Mouse (Mus musculus): ENCODE results near the gene Rab42. TPM values are rescaled to one million over a fixed set of nuclear protein-coding genes. Genes with fewer than 3 reads are reported as not detected.

Rab42 gene
- polyA plus RNA-seq, 2 experiments from 2014 or later, result not detected

DNA sequence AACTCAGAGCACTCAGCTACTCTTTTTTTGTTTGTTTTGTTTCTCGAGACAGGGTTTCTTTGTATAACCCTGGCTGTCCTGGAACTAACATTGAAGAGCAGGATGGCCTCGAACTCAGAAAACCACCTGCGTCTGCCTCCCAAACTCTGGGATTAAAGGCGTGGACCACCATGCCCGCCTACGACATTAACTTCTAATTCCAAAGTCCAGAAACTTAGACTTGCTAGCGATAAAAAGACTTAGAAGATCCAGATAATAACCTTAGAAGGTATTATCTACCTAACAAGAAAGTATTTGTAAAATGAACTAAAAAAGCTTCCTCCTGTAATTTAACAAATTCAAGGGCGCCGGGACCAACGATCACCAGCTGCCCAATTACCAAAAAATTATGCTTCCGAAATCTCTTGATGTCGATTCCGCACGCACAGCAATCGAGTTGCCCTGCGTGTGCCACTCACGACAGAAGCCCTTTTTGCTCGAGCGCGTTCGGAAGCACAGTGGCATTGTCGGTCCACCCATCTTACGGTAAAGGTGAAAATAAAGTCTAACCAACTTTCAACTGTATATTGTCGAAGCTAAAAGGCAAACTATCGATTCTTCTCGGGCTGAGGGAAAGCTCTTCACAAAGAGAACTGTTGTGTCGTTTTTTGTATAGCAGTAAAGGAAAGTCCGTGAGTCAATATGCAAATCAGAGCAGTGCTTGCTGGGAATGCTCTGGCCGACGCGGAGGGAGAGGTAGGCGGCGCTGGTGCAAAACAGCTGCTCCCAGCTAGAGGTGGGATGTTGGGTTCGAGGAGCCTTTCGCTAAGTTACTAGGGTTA is 33.2 kb downstream of the Rab42 start:
- peak; percentile 67 for ATAC-seq

DNA sequence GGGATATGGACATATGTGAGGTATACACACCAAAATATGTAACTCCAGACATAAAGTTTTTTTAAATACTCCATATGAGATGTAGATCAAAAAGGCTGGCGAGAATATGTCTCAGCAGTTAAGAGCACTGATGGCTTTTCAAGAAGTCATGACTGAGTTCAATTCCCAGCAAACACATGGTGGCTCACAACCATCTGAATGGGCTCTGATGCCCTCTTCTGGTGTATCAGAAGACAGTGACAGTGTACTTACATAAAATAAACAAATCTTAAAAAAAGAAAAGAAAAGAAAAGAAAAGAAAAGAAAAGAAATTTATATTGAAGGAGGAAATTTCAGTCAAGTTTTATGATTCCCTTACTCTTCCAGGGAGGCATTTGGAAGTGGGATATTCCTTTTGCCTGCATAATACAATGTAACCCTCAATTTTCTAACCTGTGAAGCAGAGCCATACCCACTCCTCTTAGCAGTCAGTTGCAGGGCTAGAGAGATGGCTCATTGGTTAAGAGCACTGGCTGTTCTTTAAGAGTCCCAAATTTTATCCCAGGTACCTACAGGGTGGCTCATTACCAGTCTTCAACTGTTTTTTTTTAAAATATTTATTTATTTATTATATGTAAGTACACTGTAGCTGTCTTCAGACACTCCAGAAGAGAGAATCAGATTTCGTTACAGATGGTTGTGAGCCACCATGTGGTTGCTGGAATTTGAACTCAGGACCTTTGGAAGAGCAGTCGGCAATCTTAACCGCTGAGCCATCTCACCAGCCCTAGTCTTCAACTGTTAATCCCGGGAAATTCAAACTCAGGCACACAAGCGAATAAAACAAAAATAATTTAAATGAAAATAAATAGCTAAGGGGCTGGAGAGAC is 34.1 kb downstream of the Rab42 start:
- ATAC-seq, result no peak

DNA sequence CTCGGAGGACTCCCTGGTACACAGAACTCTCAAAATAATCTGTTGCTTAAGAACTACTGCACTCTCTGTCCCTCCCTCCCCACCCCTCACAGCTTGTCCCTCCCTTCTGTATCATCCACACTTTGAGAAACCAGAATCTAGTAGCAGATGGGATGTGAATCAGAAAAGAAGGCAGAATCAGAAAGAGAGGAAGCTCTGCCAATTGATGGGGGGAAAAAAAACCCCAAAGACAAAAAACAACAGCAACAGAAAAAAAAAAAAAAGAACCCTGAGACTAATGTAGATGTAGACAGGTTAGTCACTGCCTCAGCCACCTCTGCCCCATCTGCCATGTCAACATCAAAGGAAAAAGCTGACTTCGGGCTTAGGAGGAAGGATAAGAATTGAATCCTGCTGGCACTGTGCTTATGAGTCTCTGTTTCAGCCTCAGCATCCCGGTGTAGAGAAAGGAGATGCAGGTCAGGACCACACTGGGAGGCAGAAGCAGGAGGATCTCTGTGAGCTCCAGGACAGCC is 36.3 kb downstream of the Rab42 start:
- ATAC-seq, result no peak

DNA sequence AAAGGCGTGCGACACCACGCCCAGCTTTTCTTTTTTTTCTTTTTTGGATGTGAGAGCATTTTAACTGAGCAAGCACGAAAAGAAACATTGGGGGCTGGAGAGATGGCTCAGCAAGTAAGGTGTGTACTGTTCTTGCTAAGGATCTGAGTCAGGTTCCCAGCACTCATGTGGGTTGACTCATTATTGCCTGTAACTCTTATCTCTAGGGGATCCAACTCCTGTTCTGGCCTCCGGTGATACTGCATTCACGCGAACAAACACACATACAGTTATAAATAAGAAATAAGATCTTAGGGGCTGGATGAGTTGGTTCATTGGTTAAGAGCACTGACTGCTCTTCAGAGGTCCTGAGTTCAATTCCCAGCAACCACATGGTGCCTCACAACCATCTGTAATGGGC is 39.9 kb downstream of the Rab42 start:
- ATAC-seq, result no peak

DNA sequence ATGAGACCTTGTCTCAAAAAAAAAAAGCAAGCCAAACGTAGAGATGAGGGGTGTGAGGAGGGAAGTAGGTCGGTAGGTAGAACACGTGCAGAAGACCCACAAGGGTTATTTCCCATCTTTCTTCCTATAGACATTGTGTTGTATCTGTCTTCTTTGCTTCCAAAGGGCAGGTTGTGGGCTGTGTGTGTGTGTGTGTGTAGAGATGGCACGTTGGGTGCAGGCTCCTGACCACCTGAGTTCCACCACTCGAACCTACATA is 40.9 kb downstream of the Rab42 start:
- ATAC-seq, result no peak

DNA sequence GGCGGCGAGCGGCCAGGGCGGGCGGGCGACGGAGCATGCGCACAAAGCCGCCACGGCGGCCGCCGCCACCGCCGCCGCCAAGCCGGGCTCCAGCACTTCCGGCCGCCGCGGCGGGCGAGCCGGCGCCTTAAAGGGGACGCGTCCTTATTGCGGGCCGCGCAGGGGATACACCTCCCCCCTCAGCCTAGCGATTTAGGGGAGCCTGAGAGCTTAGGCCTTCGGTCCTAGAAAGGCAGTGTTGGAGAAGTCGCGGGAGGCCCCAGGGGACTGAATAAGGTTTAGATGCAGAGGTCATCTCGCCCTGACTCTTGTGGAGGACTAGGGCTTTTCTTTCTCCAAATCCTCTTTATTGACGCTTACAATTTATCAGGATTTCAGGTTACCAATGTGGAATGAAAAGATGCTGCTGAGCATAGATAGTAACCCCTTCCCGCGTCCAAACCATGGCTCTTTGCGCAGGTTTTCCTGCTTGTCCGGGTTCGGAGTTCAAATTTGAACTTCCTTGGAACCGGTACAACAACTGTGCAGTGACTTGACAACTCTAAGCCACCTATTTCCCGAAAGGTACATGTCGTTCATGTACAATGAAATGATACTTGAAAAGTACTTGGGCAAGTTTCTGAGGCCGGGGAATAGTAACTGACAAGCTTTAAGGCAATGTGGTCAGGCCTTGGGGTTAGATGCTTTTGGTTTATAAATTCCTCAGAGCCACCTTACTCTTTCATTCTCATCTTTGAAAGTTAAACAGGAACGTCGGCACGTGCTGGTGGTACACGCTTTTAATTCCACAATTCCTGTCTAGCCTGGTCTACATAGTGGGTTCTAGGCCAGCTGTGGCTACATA is 41.4 kb downstream of the Rab42 start, which contains the start of gene Gmeb1:
TSS of gene Gmeb1 (minus strand) at position 89 of the 844 bp plus-strand sequence.
- ATAC-seq, result peak; percentile 51

DNA sequence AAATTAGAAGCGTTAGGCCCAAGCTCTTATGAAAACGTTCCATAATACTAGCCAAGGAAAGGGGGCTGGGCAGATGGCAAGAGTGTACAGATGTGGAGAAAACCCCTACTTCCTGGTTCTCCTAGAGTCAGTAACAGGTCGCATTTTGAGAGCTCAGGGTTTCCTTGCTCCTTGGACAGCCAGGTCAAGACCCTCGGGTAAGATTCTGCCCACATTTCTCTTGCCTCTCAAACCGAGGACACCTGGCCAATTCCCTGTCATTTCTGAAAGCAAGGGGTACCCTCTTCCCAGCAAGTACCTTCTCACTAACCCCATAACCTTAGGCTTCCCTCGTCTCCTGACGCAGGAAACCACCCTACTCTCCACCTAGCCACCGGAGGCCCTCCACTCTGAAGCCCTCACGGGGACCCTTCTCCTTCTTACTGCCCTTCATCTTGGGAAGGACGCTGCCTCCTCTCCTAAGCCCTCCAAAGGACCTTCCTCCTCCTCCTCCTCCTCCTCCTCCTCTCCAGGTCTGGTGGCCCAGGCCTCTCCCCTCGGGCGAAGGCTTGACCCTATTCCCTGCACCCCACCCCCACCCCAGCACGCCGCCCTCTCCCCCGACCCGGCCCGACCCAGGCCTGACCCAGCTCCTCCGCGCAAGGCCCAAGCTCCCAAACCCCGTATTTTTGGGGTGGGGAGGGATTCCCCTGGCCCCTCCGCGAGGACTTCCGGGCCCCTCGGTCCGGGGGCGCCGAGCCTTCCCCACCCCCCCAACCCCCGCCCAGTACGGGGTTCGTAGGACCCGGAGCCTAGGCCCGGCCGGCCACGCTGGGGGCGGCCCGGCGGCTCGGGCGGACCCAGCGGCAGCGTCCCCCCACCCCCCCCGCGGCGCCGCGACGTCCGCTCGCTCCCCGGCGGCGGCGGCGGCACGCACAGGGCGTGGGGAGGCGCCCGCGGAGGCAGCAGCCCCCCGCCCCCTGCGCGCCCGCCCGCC is 42.5 kb downstream of the Rab42 start:
- ATAC-seq, result peak; percentile 42

DNA sequence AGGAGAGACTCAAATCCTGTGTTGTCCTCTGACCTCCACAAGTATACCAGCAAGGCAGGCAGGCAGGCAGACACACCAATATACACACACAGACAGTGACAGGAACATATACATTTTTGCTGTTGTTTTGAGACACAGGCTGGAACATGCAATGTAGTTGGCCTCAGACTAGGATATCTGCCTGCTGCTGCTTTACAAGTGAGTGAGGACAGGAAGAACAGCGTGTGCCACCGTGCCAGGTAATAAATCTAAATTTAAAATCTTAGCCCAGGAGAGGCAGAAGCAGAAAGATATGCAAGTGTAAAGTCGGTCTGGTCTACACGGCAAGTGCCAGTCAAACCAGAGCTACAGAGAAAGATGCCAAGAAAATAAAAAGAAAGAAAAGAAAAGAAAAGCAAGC is 43.9 kb downstream of the Rab42 start:
- no peak for ATAC-seq

DNA sequence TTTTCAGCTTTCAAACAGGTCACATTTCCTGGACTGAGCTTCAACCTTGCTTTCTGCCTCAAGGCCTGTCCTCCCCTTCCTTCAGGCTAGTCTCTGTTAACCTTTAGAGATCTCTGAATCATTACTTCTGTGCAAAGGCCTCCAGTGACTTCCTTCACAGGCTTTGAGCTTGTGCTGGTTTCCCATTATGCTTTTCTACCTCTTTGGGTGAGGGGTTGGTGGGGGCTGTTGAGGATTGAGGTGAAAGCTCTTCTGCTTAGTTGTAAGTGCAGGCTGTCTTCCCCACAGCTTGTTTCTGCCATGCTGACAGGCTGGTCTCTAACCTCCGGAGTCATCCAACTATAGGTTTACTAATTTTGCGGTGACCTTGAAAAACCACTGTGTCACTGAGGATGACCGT is 46.8 kb downstream of the Rab42 start:
- ATAC-seq, result no peak

DNA sequence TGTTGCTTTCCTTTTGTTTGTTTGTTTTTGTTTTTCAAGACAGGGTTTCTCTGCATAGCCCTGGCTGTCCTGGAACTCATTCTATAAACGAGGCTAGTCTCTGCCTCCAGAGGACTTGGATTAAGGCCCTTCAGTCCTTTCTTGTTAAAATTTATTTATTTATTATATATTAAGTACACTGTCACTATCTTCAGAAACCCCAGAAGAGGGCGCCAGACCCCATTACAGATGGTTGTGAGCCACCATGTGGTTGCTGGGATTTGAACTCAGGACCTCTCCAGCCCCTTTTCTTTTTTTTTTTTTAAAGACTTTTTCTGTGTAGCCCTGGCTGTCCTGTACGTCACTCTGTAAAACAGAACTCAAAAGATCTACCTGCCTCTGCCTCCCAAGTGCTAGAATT is 48.2 kb downstream of the Rab42 start:
- ATAC-seq, result no peak

DNA sequence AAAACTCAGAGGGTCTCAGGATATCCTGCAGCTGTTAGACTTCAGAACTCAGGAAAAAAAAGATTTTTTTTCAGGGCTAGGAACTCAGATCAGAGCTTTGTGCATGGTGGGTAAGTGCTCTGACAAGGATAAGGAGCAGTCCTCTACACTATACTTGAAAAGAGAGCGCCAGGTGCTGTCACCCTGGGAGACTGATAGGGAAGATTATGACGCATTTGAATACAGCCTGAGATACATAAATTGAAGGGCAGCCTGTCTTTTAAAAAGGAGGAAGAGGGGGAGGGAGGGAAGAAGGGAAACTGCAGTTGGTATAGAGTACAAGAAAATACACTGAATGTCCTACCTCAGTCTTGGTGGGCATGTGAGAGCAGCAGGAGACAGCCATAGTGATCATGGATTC is 49.6 kb downstream of the Rab42 start:
- ATAC-seq, result no peak

DNA sequence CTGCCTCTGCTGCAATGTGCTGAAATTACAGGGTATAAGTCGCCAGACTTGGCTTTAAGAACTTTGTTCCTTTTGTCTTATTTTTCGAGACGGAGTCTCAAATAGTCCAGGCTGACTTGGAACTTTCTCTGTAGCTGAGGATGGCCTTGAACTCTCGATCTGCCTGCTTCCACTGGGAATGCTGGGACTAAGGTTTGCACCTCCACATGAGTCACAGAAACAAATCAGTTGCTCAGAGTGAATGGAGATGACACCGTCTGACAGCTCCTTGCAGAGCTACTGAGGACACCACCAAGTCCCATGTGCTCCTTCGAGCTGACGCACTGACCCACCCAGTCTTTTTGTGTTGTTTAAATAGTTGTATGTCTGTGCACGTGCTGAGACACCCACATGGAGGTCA is 50.1 kb downstream of the Rab42 start:
- ATAC-seq, result no peak

Other genes starting within 250 kb of the Rab42 start
- not detected for gene Gm10300, start 228.7 kb downstream of the Rab42 start, polyA plus RNA-seq (2017; shearing (Covaris generic))
- gene Epb41, start 228.1 kb downstream of the Rab42 start, polyA plus RNA-seq (2017; shearing (Covaris generic)), result 10 to 100 TPM; 26.9 to 27.1 TPM
- not detected for gene Oprd1, start 158.9 kb downstream of the Rab42 start, polyA plus RNA-seq (2017; shearing (Covaris generic))
- 100 to 1,000 TPM in 1 of 2 experiments, 10 to 100 TPM in 1; 91.1 to 128 TPM for gene Ythdf2, start 91.1 kb downstream of the Rab42 start, polyA plus RNA-seq (2017; shearing (Covaris generic))
- gene Gmeb1, start 41.8 kb downstream of the Rab42 start, polyA plus RNA-seq (2017; shearing (Covaris generic)), result 10 to 100 TPM; 13.8 to 13.9 TPM
- gene Taf12, start 29.0 kb downstream of the Rab42 start, polyA plus RNA-seq (2017; shearing (Covaris generic)), result 10 to 100 TPM; 74.6 to 89.5 TPM
- gene Trnau1ap, start 26.2 kb upstream of the Rab42 start, polyA plus RNA-seq (2017; shearing (Covaris generic)), result 10 to 100 TPM; 36.0 to 41.5 TPM
- 10 to 100 TPM in 1 of 2 experiments, 1 to 10 TPM in 1; 9.5 to 25.2 TPM for gene Rcc1, start 50.2 kb upstream of the Rab42 start, polyA plus RNA-seq (2017; shearing (Covaris generic))
- 1 to 10 TPM; 3.8 to 4.7 TPM for gene Phactr4, start 119.1 kb upstream of the Rab42 start, polyA plus RNA-seq (2017; shearing (Covaris generic))
- 10 to 100 TPM; 27.4 to 30.8 TPM for gene Med18, start 160.5 kb upstream of the Rab42 start, polyA plus RNA-seq (2017; shearing (Covaris generic))
- 1 to 10 TPM; 1.7 to 5.4 TPM for gene Sesn2, start 207.1 kb upstream of the Rab42 start, polyA plus RNA-seq (2017; shearing (Covaris generic))
- gene Atpif1, start 230.3 kb upstream of the Rab42 start, polyA plus RNA-seq (2017; shearing (Covaris generic)), result 100 to 1,000 TPM; 222 to 226 TPM
- 100 to 1,000 TPM; 293 to 317 TPM for gene Dnajc8, start 232.2 kb upstream of the Rab42 start, polyA plus RNA-seq (2017; shearing (Covaris generic))